ENCODE assay signal across 8 mouse cellular contexts in genomic region chr2:125865585-125865984, GRCm38 (mm10). TPM values are rescaled to one million over a fixed set of nuclear protein-coding genes. Genes with fewer than 3 reads are reported as not detected.
A peak's percentile ranks its signal among the peaks of the same experiment; 100 is the strongest.
DNase-seq lines count a peak whose midpoint lies in the region; ATAC-seq and TF ChIP-seq lines count a peak whose summit lies in the region.

No protein-coding gene starts in this region.

- H3K4me3 ChIP-seq in heart, embryonic 13.5 days = peak overlapping the region; percentile 74
- H3K4me3 ChIP-seq in forebrain, postnatal 0 days (ENCODE audit: low read depth, low read length) = peak overlapping the region; percentile 49
- no peak overlapping the region for H3K4me3 ChIP-seq in liver, postnatal 0 days (ENCODE audit: low read depth, low read length)

- no peak for ATAC-seq in heart, embryonic 13.5 days (ENCODE audit: extremely low read depth, insufficient number of reproducible peaks, low FRiP score, low TSS enrichment)
- ATAC-seq in forebrain, postnatal 0 days = no peak
- ATAC-seq in liver, postnatal 0 days = no peak

- H3K9ac ChIP-seq in heart, embryonic 13.5 days = peak overlapping the region; percentile 78
- H3K9ac ChIP-seq in forebrain, postnatal 0 days = peak overlapping the region; percentile 58; the same call in 1 of the 2 replicates
- no peak overlapping the region for H3K9ac ChIP-seq in liver, postnatal 0 days (replicated peaks)

- intact Hi-C loops in left cerebral cortex, postnatal 36 days (cut with DNase I) = no loop called here

- H3K4me2 ChIP-seq in heart, embryonic 13.5 days = peak overlapping the region; percentile 75
- peak overlapping the region; percentile 66 for H3K4me2 ChIP-seq in forebrain, postnatal 0 days (ENCODE audit: low read depth)
- peak overlapping the region; percentile 82 for H3K4me2 ChIP-seq in liver, postnatal 0 days (ENCODE audit: low read depth, low read length)

- H3K4me1 ChIP-seq in heart, embryonic 13.5 days = peaks cover 16% of the 10 kb centered on the region
- H3K4me1 ChIP-seq in forebrain, postnatal 0 days (ENCODE audit: insufficient read depth) = 0 out of 2 replicates have a peak, but pooled peaks cover 3% of the 10 kb centered on the region
- peaks cover 25% of the 10 kb centered on the region for H3K4me1 ChIP-seq in liver, postnatal 0 days (ENCODE audit: insufficient read depth)

- no peaks in the 10 kb centered on the region for H3K9me3 ChIP-seq in heart, embryonic 13.5 days
- H3K9me3 ChIP-seq in forebrain, postnatal 0 days (ENCODE audit: low read length) = no peaks in the 10 kb centered on the region
- no peaks in the 10 kb centered on the region for H3K9me3 ChIP-seq in liver, postnatal 0 days (ENCODE audit: low read length)

- peaks cover 4% of the 10 kb centered on the region for H3K36me3 ChIP-seq in heart, embryonic 13.5 days
- H3K36me3 ChIP-seq in forebrain, postnatal 0 days (ENCODE audit: insufficient read depth) = no peaks in the 10 kb centered on the region
- H3K36me3 ChIP-seq in liver, postnatal 0 days (replicated peaks; ENCODE audit: insufficient read depth, low read length) = 0 out of 2 replicates have a peak, but pooled peaks cover 2% of the 10 kb centered on the region

- no peaks in the 10 kb centered on the region for H3K27me3 ChIP-seq in heart, embryonic 13.5 days (replicated peaks)
- no peaks in the 10 kb centered on the region for H3K27me3 ChIP-seq in forebrain, postnatal 0 days (ENCODE audit: insufficient read depth, low read length)
- no peaks in the 10 kb centered on the region for H3K27me3 ChIP-seq in liver, postnatal 0 days (ENCODE audit: insufficient read depth, low read length)

- no peak for DNase-seq in heart, adult 9 months (ENCODE audit: low spot score in 2 of 2)
- DNase-seq in MN1 (ENCODE audit: low spot score) = peak; percentile 21
- DNase-seq in forebrain, postnatal 0 days = no peak
- DNase-seq in liver, postnatal 0 days = no peak
- DNase-seq in ovary, postnatal 14 days (ENCODE audit: low spot score) = no peak
- no peak for DNase-seq in left cerebral cortex, postnatal 36 days (ENCODE audit: low spot score in 2 of 2)
- no peak for DNase-seq in thymus, postnatal 4 days

- no peak overlapping the region for H3K27ac ChIP-seq in heart, embryonic 13.5 days (replicated peaks)
- peak overlapping the region; percentile 62 for H3K27ac ChIP-seq in forebrain, postnatal 0 days (ENCODE audit: low read depth, low read length)
- H3K27ac ChIP-seq in liver, postnatal 0 days (ENCODE audit: low read depth) = no peak overlapping the region

- TF ChIP-seq CTCF in forebrain, postnatal 0 days (IDR thresholded peaks at IDR 0.05; ENCODE audit: low read depth) = no peak
- TF ChIP-seq CTCF in liver, postnatal 0 days (IDR thresholded peaks at IDR 0.05; ENCODE audit: low read depth) = no peak

- TF ChIP-seq EP300 in liver, postnatal 0 days (IDR thresholded peaks at IDR 0.05; ENCODE audit: low read depth) = no peak

RNA-seq across cellular contexts. Expression of gene Cops2, which starts 6.6 kb away (rescaled TPM):
- polyA plus RNA-seq in heart, embryonic 13.5 days (2015; fragmentation: Nextera tagmentation; extraction: Ambion mirVana) = 58.5 and 62.9 TPM in 2 replicates
- 92.8 and 114 TPM in 2 replicates for total RNA-seq in forebrain, postnatal 0 days (2014; rRNA removed)
- polyA plus RNA-seq in forebrain, postnatal 0 days (2015; fragmentation: Nextera tagmentation; extraction: Ambion mirVana) = 54.1 and 56.8 TPM in 2 replicates
- polyA plus RNA-seq in liver, postnatal 0 days (2015; fragmentation: Nextera tagmentation; extraction: Ambion mirVana) = 20.4 and 21.5 TPM in 2 replicates
- 100 to 1,000 TPM in 1 of 2 experiments, 10 to 100 TPM in 1; 90.8 to 101 TPM for total RNA-seq in left cerebral cortex, postnatal 36 days (2021)

RNA-seq across cellular contexts. Expression of gene Galk2, which starts 6.7 kb away (rescaled TPM):
- polyA plus RNA-seq in heart, embryonic 13.5 days (2015; fragmentation: Nextera tagmentation; extraction: Ambion mirVana) = 33.7 and 34.6 TPM in 2 replicates
- total RNA-seq in forebrain, postnatal 0 days (2014; rRNA removed) = 28.5 and 39.4 TPM in 2 replicates
- 23.7 and 27.8 TPM in 2 replicates for polyA plus RNA-seq in forebrain, postnatal 0 days (2015; fragmentation: Nextera tagmentation; extraction: Ambion mirVana)
- polyA plus RNA-seq in liver, postnatal 0 days (2015; fragmentation: Nextera tagmentation; extraction: Ambion mirVana) = 9.6 and 10.1 TPM in 2 replicates
- total RNA-seq in left cerebral cortex, postnatal 36 days (2021) = 10 to 100 TPM; 27.0 to 29.4 TPM
